Mouse (Mus musculus) spleen, postnatal 4 days (tissue): ENCODE measurements around the gene Ifnlr1.
"Not testable (repeated sequence)": the region's sequence is repeated elsewhere in the genome, so short reads cannot be mapped to it uniquely, and the experiment has no call there.

Source experiments
- DNase-seq, 2 experiments: peaks; one replicate each; pipeline ENCODE4 v3.0.0; 2022; ENCODE audit warnings: low spot score in 2 of 2

Gene Ifnlr1

GRCm38 (mm10) chr4:135685906-135686567, at the start of gene Ifnlr1:
Gene Ifnlr1 (plus strand): TSS chr4:135686287.
- DNase-seq = peak in 1 of 2 experiments; percentile 37

- DNase-seq = not testable (repeated sequence)
Observed at GRCm38 (mm10) chr4:135641302-135642079, 44.6 kb upstream of the Ifnlr1 start.

GRCm38 (mm10) chr4:135645022-135645637, 41.0 kb upstream of the Ifnlr1 start:
- DNase-seq = no peak

- DNase-seq = no peak
Observed at GRCm38 (mm10) chr4:135652966-135653607, 33.0 kb upstream of the Ifnlr1 start.

- peak in 1 of 2 experiments; percentile 55 for DNase-seq
Observed at GRCm38 (mm10) chr4:135653956-135654355, 32.1 kb upstream of the Ifnlr1 start.

- DNase-seq = no peak
Observed at GRCm38 (mm10) chr4:135655499-135655898, 30.6 kb upstream of the Ifnlr1 start.

GRCm38 (mm10) chr4:135656094-135656589, 29.9 kb upstream of the Ifnlr1 start:
- DNase-seq = no peak

- peak in 1 of 2 experiments; percentile 56 for DNase-seq
Observed at GRCm38 (mm10) chr4:135658484-135658883, 27.6 kb upstream of the Ifnlr1 start.

- peak in 1 of 2 experiments; percentile 56 for DNase-seq
Observed at GRCm38 (mm10) chr4:135658899-135659298, 27.2 kb upstream of the Ifnlr1 start.

- no peak for DNase-seq
Observed at GRCm38 (mm10) chr4:135661082-135661809, 24.8 kb upstream of the Ifnlr1 start.

GRCm38 (mm10) chr4:135661994-135662393, 24.1 kb upstream of the Ifnlr1 start:
- no peak for DNase-seq

- no peak for DNase-seq
Observed at GRCm38 (mm10) chr4:135664656-135665055, 21.4 kb upstream of the Ifnlr1 start.

- peak; percentile 59 to 82 for DNase-seq
Observed at GRCm38 (mm10) chr4:135666192-135666975, 19.7 kb upstream of the Ifnlr1 start.

- DNase-seq = no peak
Observed at GRCm38 (mm10) chr4:135667266-135667844, 18.7 kb upstream of the Ifnlr1 start.

GRCm38 (mm10) chr4:135673507-135673906, 12.6 kb upstream of the Ifnlr1 start:
- DNase-seq = no peak

- no peak for DNase-seq
Observed at GRCm38 (mm10) chr4:135674993-135675392, 11.1 kb upstream of the Ifnlr1 start.

- DNase-seq = no peak
Observed at GRCm38 (mm10) chr4:135676476-135676875, 9.6 kb upstream of the Ifnlr1 start.

GRCm38 (mm10) chr4:135679316-135679715, 6.8 kb upstream of the Ifnlr1 start:
- DNase-seq = no peak

- no peak for DNase-seq
Observed at GRCm38 (mm10) chr4:135681789-135682188, 4.3 kb upstream of the Ifnlr1 start.

GRCm38 (mm10) chr4:135683553-135683952, 2.5 kb upstream of the Ifnlr1 start:
- DNase-seq = no peak
